Mouse (Mus musculus): ENCODE data around the gene Rbck1.
A peak's percentile ranks its signal among the peaks of the same experiment; 100 is the strongest.

The Rbck1 gene

DNA sequence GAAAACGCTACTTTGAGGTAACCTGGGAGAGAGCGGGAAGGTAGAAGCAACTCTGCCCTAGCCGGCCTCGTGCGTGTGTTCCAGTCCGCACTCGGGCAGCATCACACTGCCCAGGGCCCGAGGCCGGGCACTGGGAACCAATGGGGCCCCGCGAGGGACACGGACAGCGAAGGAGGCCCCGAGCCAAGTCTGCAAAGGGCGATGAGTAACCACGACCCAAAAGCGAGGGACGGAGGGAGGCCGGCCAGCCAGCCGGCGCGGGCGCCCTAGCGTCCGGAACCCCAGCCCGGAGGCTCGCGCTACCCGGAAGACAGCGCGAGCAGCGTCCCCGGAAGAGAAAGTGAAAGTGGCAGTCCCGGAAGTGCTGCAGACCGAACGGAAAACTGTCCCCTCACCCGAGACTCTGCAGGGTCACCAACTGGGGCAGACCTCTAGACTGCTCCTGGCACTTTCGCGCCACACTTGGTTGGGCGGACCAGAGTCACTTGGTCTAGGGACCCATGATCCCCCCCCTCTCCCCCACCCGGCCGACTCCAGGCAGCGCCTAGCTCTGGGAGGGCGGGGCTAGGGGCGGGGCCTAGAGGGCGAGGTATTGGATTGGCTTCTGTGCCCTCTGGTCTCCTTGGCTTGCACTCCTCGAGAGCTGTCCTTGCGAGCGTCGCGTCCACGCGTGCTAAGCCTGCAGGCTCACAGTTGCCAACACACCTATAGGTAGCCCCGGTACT, at the start of gene Rbck1:
Gene Rbck1 (minus strand): TSS at position 553 of the 725 bp plus-strand sequence.
- peak; percentile 87 for DNase-seq

DNA sequence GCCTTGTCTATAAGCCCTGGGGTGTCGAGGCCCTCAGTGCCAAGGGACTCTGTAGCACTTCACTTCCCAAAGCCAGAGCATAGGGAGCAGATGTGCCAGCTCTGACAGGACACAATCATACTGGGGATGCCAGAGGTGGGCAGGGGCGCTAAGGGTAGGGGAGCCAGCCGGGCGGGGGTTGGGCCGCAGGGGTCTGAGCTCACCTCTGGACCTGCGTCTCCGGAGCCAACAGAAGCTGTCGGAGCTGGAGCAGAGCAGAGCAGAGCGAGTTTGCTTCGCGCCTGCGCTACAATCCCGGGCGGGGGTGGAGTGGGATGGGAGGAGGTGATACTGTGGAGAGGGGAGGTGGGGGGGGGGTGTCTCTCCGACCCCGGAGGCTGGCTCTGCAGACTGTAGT, 43.9 kb upstream of the Rbck1 start, which contains the start of gene Nrsn2:
Gene Nrsn2 (minus strand): TSS at position 294 of the 397 bp plus-strand sequence.
- DNase-seq, result no peak

GRCm38 (mm10) chr2:152375652-152376344, 43.3 kb upstream of the Rbck1 start:
- no peak for DNase-seq

DNA sequence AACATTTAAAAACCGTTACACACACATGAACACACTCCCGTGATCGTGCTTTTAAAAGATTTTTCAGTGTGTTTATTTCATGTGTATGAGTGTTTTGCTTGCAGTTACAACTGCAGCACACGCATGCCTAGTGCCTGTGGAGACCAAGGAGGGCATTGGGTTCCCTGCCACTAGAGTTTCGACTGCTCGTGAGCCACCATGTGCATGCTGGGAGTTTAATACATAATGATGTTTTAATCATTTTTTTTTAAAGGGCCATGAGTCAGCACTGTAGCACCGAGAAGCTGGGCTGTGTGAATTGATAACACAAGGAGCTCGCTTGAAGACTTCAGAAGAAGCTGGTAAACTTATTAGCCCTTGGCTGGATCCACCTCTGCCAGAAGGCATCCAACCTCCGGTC, 41.1 kb upstream of the Rbck1 start:
- no peak for DNase-seq

DNA sequence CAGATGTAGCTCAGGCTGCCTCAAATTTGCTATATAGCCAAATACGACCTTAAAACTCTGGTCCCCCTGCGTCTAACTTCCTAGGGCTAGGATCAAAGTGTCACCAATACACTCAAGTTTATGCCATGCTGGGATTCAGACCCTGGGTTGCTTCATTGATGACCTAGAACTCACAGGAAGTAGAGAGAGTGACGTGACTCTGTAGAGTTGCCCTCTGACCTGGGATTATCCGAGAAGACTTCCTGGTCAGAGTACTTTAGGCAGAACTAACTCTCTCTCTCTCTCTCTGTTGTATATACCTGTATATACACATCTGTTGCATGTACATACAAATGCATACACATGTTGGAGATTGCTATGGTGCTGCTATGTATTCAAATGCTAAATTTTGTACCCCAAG, 40.2 kb upstream of the Rbck1 start:
- no peak for DNase-seq

DNA sequence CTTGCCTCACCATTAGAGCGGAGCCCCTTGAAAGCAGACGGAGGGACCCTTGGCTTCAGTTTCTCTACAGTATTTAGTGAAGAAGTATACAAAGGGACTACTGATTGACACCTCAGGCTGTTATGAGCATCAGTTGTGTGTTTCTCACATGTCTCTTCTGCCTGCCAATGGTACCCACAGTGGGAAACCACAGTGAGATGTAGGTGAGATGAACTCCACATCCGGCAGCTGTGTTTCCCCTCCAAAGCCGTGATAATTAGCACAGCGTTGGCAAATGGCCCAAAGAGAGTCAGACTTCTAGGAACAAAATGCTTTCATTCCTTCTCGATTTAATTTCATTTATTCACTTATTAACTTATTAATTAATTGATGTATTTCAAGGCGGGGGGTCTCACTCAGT, 39.7 kb upstream of the Rbck1 start:
- DNase-seq, result peak; percentile 64

GRCm38 (mm10) chr2:152368532-152369140, 36.2 kb upstream of the Rbck1 start:
- DNase-seq, result peak; percentile 79

DNA sequence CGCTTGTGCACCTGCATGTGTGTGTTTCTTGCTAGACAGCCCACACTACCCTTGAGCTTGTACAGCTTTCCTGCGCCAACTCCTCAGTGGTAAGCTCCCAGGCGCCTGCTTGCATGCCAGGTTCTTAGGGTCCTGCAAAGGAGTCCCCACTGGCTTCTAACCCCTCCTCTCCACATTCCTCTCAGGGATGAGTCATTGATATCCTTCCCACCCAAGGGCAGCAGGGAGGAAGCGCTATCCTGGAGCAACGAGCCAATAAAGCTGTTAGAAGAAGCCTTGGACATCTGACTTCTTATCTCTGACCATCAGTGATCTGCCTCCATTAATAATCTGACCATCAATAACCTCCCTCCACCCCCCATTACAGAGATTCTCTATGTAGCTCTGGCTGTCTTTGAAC, 35.5 kb upstream of the Rbck1 start:
- DNase-seq, result no peak

GRCm38 (mm10) chr2:152363245-152364147, 31.0 kb upstream of the Rbck1 start:
- peak; percentile 80 for DNase-seq

DNA sequence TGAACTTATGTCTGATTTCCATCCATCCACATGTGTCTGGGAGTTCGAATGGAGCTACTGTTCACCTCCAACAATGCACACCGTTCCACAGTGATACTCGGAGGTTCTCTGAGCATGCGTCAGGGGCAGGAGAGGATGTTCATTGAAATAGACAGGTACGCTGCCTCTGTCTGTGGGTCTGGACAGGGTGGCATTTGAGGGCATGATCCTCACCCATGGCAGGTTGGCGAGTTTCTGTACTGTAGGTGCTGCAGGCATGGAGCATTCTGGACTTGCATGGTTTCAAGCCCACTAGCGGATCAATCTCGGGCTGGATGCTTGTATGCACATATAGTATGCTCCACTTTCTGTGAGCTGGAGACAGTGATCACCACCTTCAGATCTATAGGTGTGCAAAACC, 28.7 kb upstream of the Rbck1 start:
- no peak for DNase-seq

GRCm38 (mm10) chr2:152360271-152360775, 27.9 kb upstream of the Rbck1 start:
- DNase-seq, result peak; percentile 36

DNA sequence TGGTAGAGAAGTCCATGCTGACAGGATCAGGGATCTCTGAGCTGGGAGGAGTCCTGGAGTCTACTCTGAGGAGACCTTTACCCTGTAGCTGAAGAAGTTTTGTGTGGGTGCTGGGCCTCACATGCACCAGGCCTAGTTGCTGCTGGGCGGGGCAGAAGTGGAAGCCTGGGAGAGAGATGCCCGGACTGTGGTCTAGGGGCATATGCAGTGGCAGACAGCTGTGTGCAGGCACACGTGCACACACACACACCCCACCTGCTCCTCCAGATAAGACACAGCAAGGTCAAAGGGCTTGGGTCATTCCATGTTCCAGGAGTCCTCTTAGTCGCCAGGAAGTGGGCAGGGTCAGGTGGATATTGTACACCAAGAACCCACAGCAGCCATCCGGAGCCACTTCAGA, 27.2 kb upstream of the Rbck1 start:
- DNase-seq, result peak; percentile 37

DNA sequence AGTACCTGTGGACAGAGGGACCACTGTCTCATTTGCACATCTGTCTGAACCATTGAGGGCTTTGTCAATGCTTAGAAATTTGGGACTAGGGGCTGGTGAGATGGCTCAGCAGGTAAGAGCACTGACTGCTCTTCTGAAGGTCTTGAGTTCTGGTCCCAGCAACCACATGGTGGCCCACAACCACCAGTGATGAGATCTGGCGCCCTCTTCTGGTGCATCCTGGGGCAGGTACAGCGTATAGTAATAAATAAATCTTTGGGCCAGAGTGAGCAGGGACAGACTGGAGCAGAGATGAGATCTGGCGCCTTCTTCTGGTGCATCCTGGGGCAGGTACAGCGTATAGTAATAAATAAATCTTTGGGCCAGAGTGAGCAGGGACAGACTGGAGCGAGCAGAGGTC, 26.5 kb upstream of the Rbck1 start:
- DNase-seq, result peak; percentile 67

DNA sequence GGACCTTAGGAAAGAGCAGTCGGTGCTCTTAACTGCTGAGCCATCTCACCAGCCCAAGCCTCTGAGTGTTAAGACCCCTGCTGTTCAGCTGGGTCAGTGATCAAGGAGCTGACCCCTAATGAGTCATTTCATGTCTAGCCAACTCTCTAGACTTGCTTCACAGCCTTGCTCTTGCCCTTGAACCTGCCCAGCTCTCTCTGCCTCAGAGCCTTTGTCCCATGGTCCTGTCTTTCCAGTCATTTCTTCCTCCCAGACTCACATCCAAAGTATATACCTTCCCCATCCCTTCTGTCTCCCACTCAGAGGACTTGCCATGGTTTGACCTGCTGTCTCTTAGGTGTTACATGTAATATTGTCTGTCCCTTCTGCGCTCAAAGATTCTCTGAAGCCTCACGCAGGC, 24.8 kb upstream of the Rbck1 start:
- no peak for DNase-seq

GRCm38 (mm10) chr2:152349842-152350540, 17.5 kb upstream of the Rbck1 start:
- DNase-seq, result no peak

DNA sequence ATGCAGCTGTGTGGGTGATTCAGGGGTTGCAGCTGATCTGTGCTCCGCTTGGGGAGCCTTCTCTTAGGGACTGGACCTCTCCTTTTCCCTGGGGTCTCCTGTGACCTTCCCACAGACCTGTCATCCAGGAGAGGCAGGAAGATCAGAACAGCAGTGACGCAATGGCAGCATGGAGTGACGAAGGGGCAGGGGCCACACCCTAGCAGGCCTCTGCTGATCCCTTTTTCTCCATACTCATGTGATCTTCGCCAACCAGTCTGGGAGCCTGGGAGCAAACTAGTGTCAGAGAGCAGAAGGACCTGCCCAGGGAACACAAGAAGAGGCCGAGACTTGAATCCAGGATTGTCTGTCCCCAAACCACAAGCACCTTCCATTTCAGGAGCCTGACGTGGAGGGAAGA, 16.8 kb upstream of the Rbck1 start:
- no peak for DNase-seq

DNA sequence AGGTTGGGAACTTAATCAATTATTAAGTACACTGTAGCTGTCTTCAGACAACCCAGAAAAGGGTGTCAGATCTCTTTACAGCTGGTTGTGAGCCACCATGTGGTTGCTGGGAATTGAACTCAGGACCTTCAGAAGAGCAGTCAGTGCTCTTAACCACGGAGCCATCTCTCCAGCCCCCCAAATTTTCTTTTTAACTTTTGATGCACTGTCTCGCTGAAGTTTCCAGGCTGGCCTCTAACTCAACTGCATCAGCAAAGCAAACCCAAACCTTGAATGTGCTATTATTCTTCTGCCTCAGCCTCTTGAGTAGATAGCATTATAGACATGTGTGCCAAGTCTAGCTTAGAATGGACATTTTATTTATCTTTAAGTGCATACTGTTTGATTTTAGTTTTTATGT, 15.3 kb upstream of the Rbck1 start:
- DNase-seq, result no peak

- no peak for DNase-seq
Measured at GRCm38 (mm10) chr2:152346776-152347465, 14.5 kb upstream of the Rbck1 start.

DNA sequence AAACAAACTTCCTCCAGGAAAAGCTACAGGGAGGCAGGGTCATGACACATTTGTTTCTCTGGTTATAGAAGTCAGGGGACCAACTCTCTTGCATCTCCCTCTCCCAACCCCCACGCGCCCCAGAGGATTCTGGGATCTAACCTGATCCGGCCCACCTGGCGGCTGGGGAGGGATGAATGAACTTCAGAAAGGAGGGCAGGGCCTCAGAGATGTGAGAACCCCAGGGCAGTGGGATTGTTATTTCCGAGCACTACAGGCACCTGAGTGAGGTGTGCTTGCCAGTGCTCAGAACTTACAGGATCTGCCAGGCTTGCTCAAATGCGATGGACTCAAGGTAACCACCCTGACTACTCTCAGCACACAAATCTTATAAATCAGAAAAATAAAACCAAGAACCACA, 12.9 kb upstream of the Rbck1 start:
- DNase-seq, result no peak

DNA sequence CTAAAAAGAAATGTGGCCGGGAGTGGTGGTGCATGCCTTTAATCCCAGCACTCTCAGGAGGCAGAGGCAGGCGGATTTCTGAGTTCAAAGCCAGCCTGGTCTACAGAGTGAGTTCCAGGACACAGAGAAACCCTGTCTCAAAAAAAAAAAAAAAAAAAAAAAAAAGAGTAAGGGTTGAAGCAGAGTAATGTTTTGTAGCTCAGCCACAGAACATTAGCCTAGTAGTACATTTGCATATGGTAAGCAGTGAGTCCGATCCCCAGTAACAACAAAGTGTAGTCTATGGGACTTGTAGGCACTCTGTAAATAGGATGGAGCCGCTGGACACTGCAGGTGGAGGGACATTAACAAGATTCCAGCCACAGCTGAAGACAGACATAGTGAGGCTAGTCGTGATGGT, 12.5 kb upstream of the Rbck1 start:
- no peak for DNase-seq

- DNase-seq, result peak; percentile 49
Measured at GRCm38 (mm10) chr2:152344361-152344760, 11.9 kb upstream of the Rbck1 start.
